Mouse (Mus musculus) MEL (cell line): ENCODE results near the gene Rmdn2. TPM values are rescaled to one million over a fixed set of nuclear protein-coding genes. Genes with fewer than 3 reads are reported as not detected.

Experiments
- DNase-seq: peaks from one replicate; pipeline ENCODE4 v3.0.0; 2011; ENCODE audit warnings: low read depth, low spot score
- H3K27ac ChIP-seq: 2 replicates; pipeline ENCODE4 v1.5.1; 2012; ENCODE audit warnings: low read depth, mild to moderate bottlenecking, control low read depth, low read length, moderate library complexity; ENCODE audit not compliant: control insufficient read depth
- H3K27me3 ChIP-seq, 2 experiments: fragments of 150-350 bp in 1 of 2; sonication (generic) in 1 of 2; 2 replicates each; pipeline ENCODE4 v1.6.1; 2012; ENCODE audit warnings: low read length in 2 of 2, mild to moderate bottlenecking in 2 of 2, improper control_type of control experiment in 1 of 2, moderate library complexity in 1 of 2; ENCODE audit not compliant: insufficient read depth in 2 of 2, control insufficient read depth in 1 of 2
- H3K36me3 ChIP-seq, 2 experiments: 2 replicates each; pipeline ENCODE4 v1.6.1; 2012 to 2014; ENCODE audit warnings: low read length in 2 of 2, improper control_type of control experiment in 1 of 2, inconsistent platforms in 1 of 2, mild to moderate bottlenecking in 1 of 2; ENCODE audit not compliant: insufficient read depth in 2 of 2, control insufficient read depth in 1 of 2
- H3K4me1 ChIP-seq, 2 experiments: fragments of 150-350 bp in 1 of 2; sonication (generic) in 1 of 2; 2 replicates each; pipeline ENCODE4 v1.6.1; 2012; ENCODE audit warnings: low read length in 2 of 2, improper control_type of control experiment in 1 of 2, mild to moderate bottlenecking in 1 of 2; ENCODE audit not compliant: insufficient read depth in 2 of 2, control insufficient read depth in 1 of 2
- H3K4me3 ChIP-seq, 2 experiments: fragments of 150-350 bp in 1 of 2; sonication (generic) in 1 of 2; 2 replicates each; pipeline ENCODE4 v1.5.1; 2012; ENCODE audit warnings: low read depth in 2 of 2, low read length in 2 of 2, mild to moderate bottlenecking in 2 of 2, moderate library complexity in 2 of 2, control low read depth in 1 of 2, improper control_type of control experiment in 1 of 2; ENCODE audit not compliant: control insufficient read depth in 1 of 2, insufficient read depth in 1 of 2
- H3K79me2 ChIP-seq: 2 replicates; pipeline ENCODE4 v1.6.1; 2012; ENCODE audit warnings: mild to moderate bottlenecking, low read length, moderate library complexity; ENCODE audit not compliant: control insufficient read depth, poor library complexity, insufficient read depth
- H3K9ac ChIP-seq: 2 replicates; pipeline ENCODE4 v1.6.1; 2012; ENCODE audit warnings: low read depth, mild to moderate bottlenecking, control low read depth, low read length, moderate library complexity; ENCODE audit not compliant: control insufficient read depth, poor library complexity, severe bottlenecking
- H3K9me3 ChIP-seq: fragments of 150-350 bp; sonication (generic); replicated peaks from 2 replicates; pipeline ENCODE4 v1.6.1; 2012; ENCODE audit warnings: mild to moderate bottlenecking, low read length, improper control_type of control experiment, moderate library complexity; ENCODE audit not compliant: insufficient read depth
- BHLHE40 ChIP-seq: IDR thresholded peaks from 2 replicates; pipeline ENCODE4 v1.6.1; 2012; ENCODE audit warnings: low read depth, mild to moderate bottlenecking, inconsistent platforms, low read length, improper control_type of control experiment, borderline replicate concordance
- CHD1 ChIP-seq: IDR thresholded peaks from 2 replicates; pipeline ENCODE4 v1.6.1; 2012; ENCODE audit warnings: low read depth, mild to moderate bottlenecking, inconsistent platforms, low read length, improper control_type of control experiment
- CTCF ChIP-seq, 3 experiments: IDR thresholded peaks in 2 of 3; conservative IDR thresholded peaks in 1 of 3; 2 replicates each; pipeline ENCODE4 v1.5.1; 2011 to 2012; ENCODE audit warnings: low read length in 3 of 3, low read depth in 2 of 3, mild to moderate bottlenecking in 2 of 3, improper control_type of control experiment in 1 of 3, inconsistent platforms in 1 of 3, mixed read lengths in 1 of 3, moderate library complexity in 1 of 3; ENCODE audit not compliant: control insufficient read depth in 1 of 3, insufficient read depth in 1 of 3, poor library complexity in 1 of 3, severe bottlenecking in 1 of 3
- E2F4 ChIP-seq: IDR thresholded peaks from 2 replicates; pipeline ENCODE4 v1.6.1; 2011; ENCODE audit warnings: low read depth, low read length, improper control_type of control experiment, borderline replicate concordance
- ELF1 ChIP-seq: IDR thresholded peaks from 2 replicates; pipeline ENCODE4 v1.6.1; 2014; ENCODE audit warnings: low read depth, mild to moderate bottlenecking, inconsistent platforms, low read length, improper control_type of control experiment, moderate library complexity
- EP300 ChIP-seq, 2 experiments: IDR thresholded peaks; 2 replicates each; pipeline ENCODE4 v1.6.1; 2011; ENCODE audit warnings: improper control_type of control experiment in 2 of 2, low read length in 2 of 2, low read depth in 1 of 2, mild to moderate bottlenecking in 1 of 2
- GABPA ChIP-seq: IDR thresholded peaks from 2 replicates; pipeline ENCODE4 v1.6.1; 2012; ENCODE audit warnings: low read depth, mild to moderate bottlenecking, inconsistent platforms, low read length, improper control_type of control experiment, moderate library complexity
- JUND ChIP-seq: IDR thresholded peaks from 2 replicates; pipeline ENCODE4 v1.6.1; 2011; ENCODE audit warnings: low read depth, mild to moderate bottlenecking, improper control_type of control experiment, low read length
- KAT2A ChIP-seq: conservative IDR thresholded peaks from 2 replicates; pipeline ENCODE4 v1.6.1; 2012; ENCODE audit warnings: low read depth, low read length, improper control_type of control experiment, inconsistent platforms
- MAFK ChIP-seq: IDR thresholded peaks from 2 replicates; pipeline ENCODE4 v1.6.1; 2011; ENCODE audit warnings: low read depth, mild to moderate bottlenecking, low read length, improper control_type of control experiment, borderline replicate concordance
- MAX ChIP-seq: IDR thresholded peaks from 2 replicates; pipeline ENCODE4 v1.6.1; 2011; ENCODE audit warnings: low read length, improper control_type of control experiment
- NRF1 ChIP-seq: IDR thresholded peaks from 2 replicates; pipeline ENCODE4 v1.6.1; 2014; ENCODE audit warnings: low read depth, mild to moderate bottlenecking, inconsistent platforms, low read length, improper control_type of control experiment, moderate library complexity; ENCODE audit not compliant: poor library complexity, insufficient read depth, severe bottlenecking
- POLR2A ChIP-seq, 2 experiments: IDR thresholded peaks; 2 replicates each; pipeline ENCODE4 v1.6.1; 2011 to 2012; ENCODE audit warnings: low read length in 2 of 2, mild to moderate bottlenecking in 2 of 2, control low read depth in 1 of 2, improper control_type of control experiment in 1 of 2, low read depth in 1 of 2, moderate library complexity in 1 of 2; ENCODE audit not compliant: control insufficient read depth in 1 of 2, insufficient read depth in 1 of 2, poor library complexity in 1 of 2
- POLR2AphosphoS2 ChIP-seq: IDR thresholded peaks from 2 replicates; pipeline ENCODE4 v1.6.1; 2011; ENCODE audit warnings: low read length, improper control_type of control experiment
- POLR2AphosphoS5 ChIP-seq: IDR thresholded peaks from 2 replicates; pipeline ENCODE4 v1.6.1; 2012; ENCODE audit warnings: low read depth, borderline replicate concordance, mild to moderate bottlenecking, inconsistent platforms, low read length, moderate library complexity, mixed read lengths
- RCOR1 ChIP-seq: IDR thresholded peaks from 2 replicates; pipeline ENCODE4 v1.6.1; 2012; ENCODE audit warnings: low read depth, mild to moderate bottlenecking, inconsistent platforms, low read length, improper control_type of control experiment
- TAL1 ChIP-seq: IDR thresholded peaks from 2 replicates; pipeline ENCODE4 v1.6.1; 2012; ENCODE audit warnings: mild to moderate bottlenecking, inconsistent platforms, low read length, moderate library complexity, mixed read lengths
- TBP ChIP-seq: IDR thresholded peaks from 2 replicates; pipeline ENCODE4 v1.8.0; 2011; ENCODE audit warnings: low read depth, low read length, improper control_type of control experiment
- TCF12 ChIP-seq: IDR thresholded peaks from 2 replicates; pipeline ENCODE4 v1.6.1; 2014; ENCODE audit warnings: low read depth, mild to moderate bottlenecking, inconsistent platforms, low read length, improper control_type of control experiment, moderate library complexity
- USF1 ChIP-seq: IDR thresholded peaks from 2 replicates; pipeline ENCODE4 v1.6.1; 2014; ENCODE audit warnings: low read depth, mild to moderate bottlenecking, inconsistent platforms, low read length, improper control_type of control experiment, moderate library complexity
- USF2 ChIP-seq, 2 experiments: IDR thresholded peaks; 2 replicates each; pipeline ENCODE4 v1.6.1; 2011 to 2012; ENCODE audit warnings: improper control_type of control experiment in 2 of 2, low read length in 2 of 2, borderline replicate concordance in 1 of 2, inconsistent platforms in 1 of 2, low read depth in 1 of 2, mild to moderate bottlenecking in 1 of 2; ENCODE audit not compliant: insufficient read depth in 1 of 2
- ZC3H11A ChIP-seq: IDR thresholded peaks from 2 replicates; pipeline ENCODE4 v1.6.1; 2012; ENCODE audit warnings: low read depth, mild to moderate bottlenecking, inconsistent platforms, low read length, improper control_type of control experiment
- ZKSCAN1 ChIP-seq: IDR thresholded peaks from 2 replicates; pipeline ENCODE4 v1.6.1; 2012; ENCODE audit warnings: low read depth, mild to moderate bottlenecking, inconsistent platforms, low read length, improper control_type of control experiment, moderate library complexity
- ZMIZ1 ChIP-seq: IDR thresholded peaks from 2 replicates; pipeline ENCODE4 v1.6.1; 2012; ENCODE audit warnings: low read depth, mild to moderate bottlenecking, inconsistent platforms, low read length, improper control_type of control experiment, moderate library complexity
- polyA plus RNA-seq, 2 experiments: library from polyadenylated mRNA; stranded (reverse) in 1 of 2; unstranded in 1 of 2; fragments of >175 nt in 1 of 2; fragments of >200 nt in 1 of 2; gene quantifications; 2 replicates each; pipeline versions ENCODE4 v1.2.1 to v1.2.4; 2012; ENCODE audit warnings: low replicate concordance in 2 of 2, low read depth in 1 of 2; ENCODE audit not compliant: insufficient read length in 2 of 2, insufficient read depth in 1 of 2, missing spikeins in 1 of 2
- total RNA-seq: library from RNA; depleted of rRNA; stranded (reverse); fragments of 300-350 nt; gene quantifications from 2 replicates; pipeline ENCODE4 v1.2.3, GENCODE M21; 2012

Rmdn2 gene
- total and polyA plus RNA-seq, 3 experiments: not detected

- TF ChIP-seq E2F4 (no peak), EP300 (IDR thresholded peaks at IDR 0.05; ENCODE audit: low read depth in 1 of 2, low read length in 2 of 2) (no peak), BHLHE40 (no peak), TAL1 (no peak), ZC3H11A (no peak), POLR2A (IDR thresholded peaks at IDR 0.05; ENCODE audit: control insufficient read depth in 1 of 2, insufficient read depth in 1 of 2, low read depth in 1 of 2, low read length in 2 of 2, poor library complexity in 1 of 2) (no peak), GABPA (no peak), CTCF (IDR thresholded peaks at IDR 0.05 in 2 of 3, conservative IDR thresholded peaks at IDR 0.05 in 1 of 3; ENCODE audit: control insufficient read depth in 1 of 3, insufficient read depth in 1 of 3, low read depth in 2 of 3, low read length in 3 of 3, poor library complexity in 1 of 3, severe bottlenecking in 1 of 3) (no peak)
- TF ChIP-seq, all 39 proteins: peak for 0
- DNase-seq: no peak
These were observed 116.5 kb downstream of the Rmdn2 start for GRCm38 (mm10) chr17:79728053-79728584.

GRCm38 (mm10) chr17:79728585-79729503, 117.2 kb downstream of the Rmdn2 start:
- H3K9ac ChIP-seq: no peak overlapping the region
- no peak overlapping the region for H3K27ac ChIP-seq
- H3K4me3 ChIP-seq: no peak overlapping the region
- H3K9me3 ChIP-seq: no peaks in the 10 kb centered on the region
- H3K79me2 ChIP-seq: no peaks in the 10 kb centered on the region
- TF ChIP-seq POLR2AphosphoS5 (no peak), ZC3H11A (no peak), MAFK (no peak), ELF1 (no peak), GABPA (no peak), ZKSCAN1 (no peak), NRF1 (no peak), TCF12 (no peak), USF1 (no peak), MAX (no peak), RCOR1 (no peak), JUND (no peak), TBP (no peak), E2F4 (no peak), ZMIZ1 (no peak), CHD1 (no peak), KAT2A (no peak), EP300 (IDR thresholded peaks at IDR 0.05; ENCODE audit: low read depth in 1 of 2, low read length in 2 of 2) (no peak), POLR2AphosphoS2 (no peak), USF2 (IDR thresholded peaks at IDR 0.05; ENCODE audit: borderline replicate concordance in 1 of 2, insufficient read depth in 1 of 2, low read depth in 1 of 2, low read length in 2 of 2) (no peak)
- H3K4me1 ChIP-seq: no peaks in the 10 kb centered on the region
- H3K27me3 ChIP-seq: peaks cover 0 to 3% of the 10 kb centered on the region in 2 experiments; a peak in 2 of 4 replicates
- no peak for DNase-seq
- no peaks in the 10 kb centered on the region for H3K36me3 ChIP-seq

More at GRCm38 (mm10) chr17:79728053-79728584, 116.5 kb downstream of the Rmdn2 start:
- no peaks in the 10 kb centered on the region for H3K36me3 ChIP-seq
- H3K9me3 ChIP-seq: no peaks in the 10 kb centered on the region
- no peak overlapping the region for H3K9ac ChIP-seq
- no peaks in the 10 kb centered on the region for H3K79me2 ChIP-seq
- peaks cover 0 to 3% of the 10 kb centered on the region in 2 experiments; a peak in 2 of 4 replicates for H3K27me3 ChIP-seq
- H3K27ac ChIP-seq: no peak overlapping the region
- no peak overlapping the region for H3K4me3 ChIP-seq
- no peaks in the 10 kb centered on the region for H3K4me1 ChIP-seq
